Mouse (Mus musculus): ENCODE measurements around the gene Mapkapk3. TPM values are rescaled to one million over a fixed set of nuclear protein-coding genes. Genes with fewer than 3 reads are reported as not detected.

Gene Mapkapk3
- polyA plus RNA-seq, 1 experiment from 2014 or later = 26.2 TPM

DNA sequence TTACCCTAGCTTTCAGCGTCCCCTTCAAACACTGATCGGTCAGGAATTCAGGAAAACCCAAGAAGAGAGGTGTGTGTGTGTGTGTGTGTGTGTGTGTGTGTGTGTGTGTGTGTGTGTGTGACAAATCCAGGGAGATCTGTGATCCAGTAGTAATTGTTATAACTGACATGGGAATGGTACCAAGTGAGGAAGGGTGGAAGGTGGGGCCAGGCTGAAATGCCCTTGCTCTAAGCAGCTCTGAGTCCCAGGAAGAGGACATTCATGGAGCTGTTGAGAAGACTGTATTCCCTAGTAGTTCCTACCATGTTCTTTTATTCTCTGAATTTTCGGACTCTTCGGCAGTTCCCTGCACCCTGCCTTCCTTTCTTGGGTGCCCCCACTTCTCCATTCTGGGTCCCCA, 8.0 kb upstream of the Mapkapk3 start:
- peak overlapping the region; percentile 71 for H3K27ac ChIP-seq (ENCODE audit: low read depth, low read length)
- WGBS = 61% methylated on average over 4 of the region's 4 CpGs

DNA sequence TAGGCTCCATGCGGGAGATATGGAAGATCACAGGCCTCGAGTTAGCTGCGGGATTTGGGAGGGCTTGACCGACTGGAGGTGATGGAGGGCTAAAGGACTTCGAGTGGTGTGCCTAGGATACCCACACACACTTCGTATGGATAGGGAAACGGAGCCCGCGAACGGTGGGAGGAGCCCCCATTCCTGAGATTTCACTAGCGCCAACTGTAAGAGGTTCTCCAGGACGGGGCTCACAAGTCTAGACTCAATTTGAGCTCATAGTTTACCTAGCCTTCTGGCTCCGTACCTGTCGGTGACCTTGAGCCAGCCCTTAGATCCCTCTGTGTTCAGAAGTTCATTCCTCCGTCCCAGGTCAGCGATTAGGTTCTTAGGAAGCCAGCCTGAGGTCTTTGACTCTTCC, 7.4 kb upstream of the Mapkapk3 start:
- H3K27me3 ChIP-seq (replicated peaks; ENCODE audit: control insufficient read depth, insufficient read depth, low read length) = no peaks in the 10 kb centered on the region
- H3K9me3 ChIP-seq (ENCODE audit: control insufficient read depth) = no peaks in the 10 kb centered on the region
- WGBS = 1% methylated on average over 16 of the region's 16 CpGs
- TF ChIP-seq CTCF (IDR thresholded peaks at IDR 0.05; ENCODE audit: low read depth) = no peak
- H3K27ac ChIP-seq (ENCODE audit: low read depth, low read length) = peak overlapping the region; percentile 71
- H3K4me3 ChIP-seq (ENCODE audit: low read depth, low read length) = peak overlapping the region; percentile 51
- peak overlapping the region; percentile 73 for H3K4me2 ChIP-seq (replicated peaks; ENCODE audit: low read depth)
- ATAC-seq = no peak; the same call in 1 of the 2 replicates
- peak overlapping the region; percentile 61 for H3K9ac ChIP-seq (ENCODE audit: low read depth, low read length)
- peaks cover 6% of the 10 kb centered on the region; the same call in 1 of the 2 replicates for H3K4me1 ChIP-seq (replicated peaks; ENCODE audit: control insufficient read depth, insufficient read depth, low read length)
- peaks cover 22% of the 10 kb centered on the region for H3K36me3 ChIP-seq (ENCODE audit: control insufficient read depth, insufficient read depth)

More for the DNA sequence above, 8.0 kb upstream of the Mapkapk3 start:
- ATAC-seq = no peak
- Histone ChIP-seq H3K4me3 (ENCODE audit: low read depth, low read length) (peak overlapping the region; percentile 51), H3K27me3 (replicated peaks; ENCODE audit: control insufficient read depth, insufficient read depth, low read length) (no peaks in the 10 kb centered on the region), H3K9ac (ENCODE audit: low read depth, low read length) (peak overlapping the region; percentile 61; the same call in 1 of the 2 replicates), H3K36me3 (ENCODE audit: control insufficient read depth, insufficient read depth) (peaks cover 24% of the 10 kb centered on the region), H3K9me3 (ENCODE audit: control insufficient read depth) (no peaks in the 10 kb centered on the region), H3K4me1 (replicated peaks; ENCODE audit: control insufficient read depth, insufficient read depth, low read length) (peaks cover 6% of the 10 kb centered on the region; the same call in 1 of the 2 replicates), H3K4me2 (replicated peaks; ENCODE audit: low read depth) (peak overlapping the region; percentile 73)
- no peak for TF ChIP-seq CTCF (IDR thresholded peaks at IDR 0.05; ENCODE audit: low read depth)

DNA sequence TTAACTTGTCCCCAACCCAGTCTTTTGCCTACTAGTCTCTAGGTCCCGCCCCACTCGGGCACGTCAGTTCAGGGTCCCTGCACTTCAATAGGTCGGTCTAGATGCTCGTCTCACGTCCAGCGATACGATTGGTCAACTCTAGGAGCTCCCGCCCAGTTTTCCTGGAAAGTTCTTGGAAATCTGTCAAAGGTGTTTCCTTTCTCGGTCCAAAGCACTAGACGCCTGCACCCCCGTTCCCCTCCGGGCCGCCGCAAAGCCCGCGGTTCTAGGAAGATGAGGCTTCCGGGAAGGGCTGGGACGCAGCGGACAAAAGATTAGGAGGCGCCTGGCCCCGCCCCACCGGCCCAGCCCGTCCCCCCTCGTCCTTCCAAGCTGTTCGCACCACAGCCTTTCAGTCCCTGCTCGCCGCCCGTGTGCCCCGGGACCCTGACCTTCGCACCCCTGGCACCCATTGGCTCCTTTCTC, 6.9 kb upstream of the Mapkapk3 start:
- peak overlapping the region; percentile 51 for H3K4me3 ChIP-seq (ENCODE audit: low read depth, low read length)
- peak overlapping the region; percentile 61 for H3K9ac ChIP-seq (ENCODE audit: low read depth, low read length)
- H3K4me1 ChIP-seq (replicated peaks; ENCODE audit: control insufficient read depth, insufficient read depth, low read length) = peaks cover 6% of the 10 kb centered on the region; the same call in 1 of the 2 replicates
- H3K36me3 ChIP-seq (ENCODE audit: control insufficient read depth, insufficient read depth) = peaks cover 18% of the 10 kb centered on the region
- TF ChIP-seq CTCF (IDR thresholded peaks at IDR 0.05; ENCODE audit: low read depth) = no peak
- H3K27me3 ChIP-seq (replicated peaks; ENCODE audit: control insufficient read depth, insufficient read depth, low read length) = no peaks in the 10 kb centered on the region
- peak; percentile 93 for ATAC-seq
- peak overlapping the region; percentile 71 for H3K27ac ChIP-seq (ENCODE audit: low read depth, low read length)
- 0% methylated on average over 31 of the region's 31 CpGs for WGBS
- peak overlapping the region; percentile 73 for H3K4me2 ChIP-seq (replicated peaks; ENCODE audit: low read depth)
- H3K9me3 ChIP-seq (ENCODE audit: control insufficient read depth) = no peaks in the 10 kb centered on the region

DNA sequence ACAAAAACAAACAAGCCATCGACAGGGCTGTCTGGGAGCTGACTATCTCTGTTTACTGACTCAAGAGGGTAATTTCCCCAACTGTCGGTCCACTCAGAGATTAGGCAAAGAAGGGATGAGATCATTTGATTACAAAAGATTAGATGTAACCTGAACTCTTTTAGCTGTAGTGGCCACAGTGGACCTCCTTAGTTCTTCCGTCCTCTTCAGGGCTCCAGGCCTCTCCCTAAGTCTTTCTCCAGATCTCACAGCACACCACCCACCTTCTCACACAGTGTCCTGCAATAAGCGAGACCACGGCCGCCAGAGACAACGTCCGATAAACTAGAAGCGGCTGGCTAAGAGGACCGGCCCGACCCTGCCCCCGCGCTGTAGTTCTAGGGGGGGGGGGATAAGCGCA, 6.4 kb upstream of the Mapkapk3 start:
- Histone ChIP-seq H3K9me3 (ENCODE audit: control insufficient read depth) (no peaks in the 10 kb centered on the region), H3K27ac (ENCODE audit: low read depth, low read length) (peak overlapping the region; percentile 71), H3K4me3 (ENCODE audit: low read depth, low read length) (peak overlapping the region; percentile 51), H3K4me1 (replicated peaks; ENCODE audit: control insufficient read depth, insufficient read depth, low read length) (peaks cover 6% of the 10 kb centered on the region; the same call in 1 of the 2 replicates), H3K9ac (ENCODE audit: low read depth, low read length) (peak overlapping the region; percentile 61; the same call in 1 of the 2 replicates), H3K27me3 (replicated peaks; ENCODE audit: control insufficient read depth, insufficient read depth, low read length) (no peaks in the 10 kb centered on the region), H3K4me2 (replicated peaks; ENCODE audit: low read depth) (peak overlapping the region; percentile 73), H3K36me3 (ENCODE audit: control insufficient read depth, insufficient read depth) (peaks cover 13% of the 10 kb centered on the region; the same call in 1 of the 2 replicates)
- ATAC-seq = peak; percentile 19
- no peak for TF ChIP-seq CTCF (IDR thresholded peaks at IDR 0.05; ENCODE audit: low read depth)
- WGBS = under 1% methylated on average over 14 of the region's 14 CpGs

- Histone ChIP-seq H3K9ac (ENCODE audit: low read depth, low read length) (peak within 1 kb of the TSS; percentile 61), H3K9me3 (ENCODE audit: control insufficient read depth) (no peaks in the 10 kb centered on the region), H3K27me3 (replicated peaks; ENCODE audit: control insufficient read depth, insufficient read depth, low read length) (no peaks in the 10 kb centered on the region), H3K36me3 (ENCODE audit: control insufficient read depth, insufficient read depth) (peaks cover 11% of the 10 kb centered on the region; the same call in 1 of the 2 replicates), H3K4me2 (replicated peaks; ENCODE audit: low read depth) (peak within 1 kb of the TSS; percentile 73), H3K4me3 (ENCODE audit: low read depth, low read length) (peak within 1 kb of the TSS; percentile 51), H3K27ac (ENCODE audit: low read depth, low read length) (peak within 1 kb of the TSS; percentile 71), H3K4me1 (replicated peaks; ENCODE audit: control insufficient read depth, insufficient read depth, low read length) (peaks cover 6% of the 10 kb centered on the region; the same call in 1 of the 2 replicates)
- no peak for ATAC-seq
- no peak for TF ChIP-seq CTCF (IDR thresholded peaks at IDR 0.05; ENCODE audit: low read depth)
Measured at GRCm38 (mm10) chr9:107296016-107296040, 6.2 kb upstream of the Mapkapk3 start, which contains the start of gene Cish. Cish (plus strand) TSS chr9:107296026.

DNA sequence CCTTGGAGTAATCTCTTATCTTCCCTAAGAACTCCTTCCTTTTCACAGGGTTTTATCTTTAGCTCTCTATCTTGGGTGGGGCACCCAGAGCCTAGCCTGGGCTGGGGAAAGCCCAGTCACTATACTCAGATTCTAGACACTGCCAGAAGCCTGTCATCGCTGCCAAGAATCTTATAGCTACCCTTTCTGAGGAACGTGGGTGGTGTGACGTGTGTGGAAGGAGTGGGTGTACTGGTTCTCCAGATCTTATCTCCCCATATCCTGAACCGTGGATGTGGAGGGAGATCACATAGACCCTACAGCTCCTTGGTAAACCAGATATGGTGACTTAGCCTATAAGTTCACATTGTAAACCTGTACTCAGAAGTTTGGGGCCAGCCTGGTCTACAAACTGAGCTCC, 5.9 kb upstream of the Mapkapk3 start:
- Histone ChIP-seq H3K9ac (ENCODE audit: low read depth, low read length) (no peak overlapping the region), H3K9me3 (ENCODE audit: control insufficient read depth) (no peaks in the 10 kb centered on the region), H3K36me3 (ENCODE audit: control insufficient read depth, insufficient read depth) (peaks cover 9% of the 10 kb centered on the region; the same call in 1 of the 2 replicates), H3K27me3 (replicated peaks; ENCODE audit: control insufficient read depth, insufficient read depth, low read length) (no peaks in the 10 kb centered on the region), H3K4me2 (replicated peaks; ENCODE audit: low read depth) (peak overlapping the region; percentile 73), H3K4me3 (ENCODE audit: low read depth, low read length) (peak overlapping the region; percentile 51; the same call in 1 of the 2 replicates), H3K4me1 (replicated peaks; ENCODE audit: control insufficient read depth, insufficient read depth, low read length) (peaks cover 6% of the 10 kb centered on the region; the same call in 1 of the 2 replicates), H3K27ac (ENCODE audit: low read depth, low read length) (peak overlapping the region; percentile 71)
- TF ChIP-seq CTCF (IDR thresholded peaks at IDR 0.05; ENCODE audit: low read depth) = no peak
- 24% methylated on average over 4 of the region's 4 CpGs for WGBS
- ATAC-seq = no peak

DNA sequence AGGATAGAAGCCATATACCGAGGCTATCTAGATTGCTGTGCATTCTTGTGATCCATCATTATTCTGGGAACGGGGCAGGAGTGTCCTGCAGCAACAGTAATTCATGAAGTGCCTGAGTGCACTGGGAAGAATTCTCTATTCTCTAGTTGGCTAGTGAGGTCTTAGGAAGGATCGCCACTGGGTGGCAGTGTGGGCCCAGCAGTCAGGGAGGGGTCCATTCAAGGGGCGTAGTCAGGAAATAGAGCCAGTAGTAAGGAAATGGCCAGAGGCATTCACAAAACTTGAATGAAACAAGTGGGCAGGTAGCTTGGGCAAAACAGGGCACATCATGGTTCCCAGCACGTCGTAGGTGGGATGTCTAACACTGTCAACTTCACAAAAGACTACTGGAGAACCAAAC, 4.6 kb upstream of the Mapkapk3 start:
- WGBS = 3% methylated on average over 6 of the region's 6 CpGs
- H3K27me3 ChIP-seq (replicated peaks; ENCODE audit: control insufficient read depth, insufficient read depth, low read length) = no peaks in the 10 kb centered on the region
- no peak for ATAC-seq
- peak; percentile 98 for TF ChIP-seq CTCF (IDR thresholded peaks at IDR 0.05; ENCODE audit: low read depth)
- H3K4me2 ChIP-seq (replicated peaks; ENCODE audit: low read depth) = no peak overlapping the region
- H3K9ac ChIP-seq (ENCODE audit: low read depth, low read length) = no peak overlapping the region
- H3K9me3 ChIP-seq (ENCODE audit: control insufficient read depth) = no peaks in the 10 kb centered on the region
- H3K36me3 ChIP-seq (ENCODE audit: control insufficient read depth, insufficient read depth) = no peaks in the 10 kb centered on the region
- H3K4me1 ChIP-seq (replicated peaks; ENCODE audit: control insufficient read depth, insufficient read depth, low read length) = peaks cover 6% of the 10 kb centered on the region; the same call in 1 of the 2 replicates
- H3K4me3 ChIP-seq (ENCODE audit: low read depth, low read length) = no peak overlapping the region
- H3K27ac ChIP-seq (ENCODE audit: low read depth, low read length) = no peak overlapping the region
